Mouse (Mus musculus): ENCODE measurements around the gene Tmem120b. TPM values are rescaled to one million over a fixed set of nuclear protein-coding genes. Genes with fewer than 3 reads are reported as not detected.

Gene Tmem120b
- polyA plus RNA-seq, 1 experiment from 2014 or later, result 26.1 TPM

DNA sequence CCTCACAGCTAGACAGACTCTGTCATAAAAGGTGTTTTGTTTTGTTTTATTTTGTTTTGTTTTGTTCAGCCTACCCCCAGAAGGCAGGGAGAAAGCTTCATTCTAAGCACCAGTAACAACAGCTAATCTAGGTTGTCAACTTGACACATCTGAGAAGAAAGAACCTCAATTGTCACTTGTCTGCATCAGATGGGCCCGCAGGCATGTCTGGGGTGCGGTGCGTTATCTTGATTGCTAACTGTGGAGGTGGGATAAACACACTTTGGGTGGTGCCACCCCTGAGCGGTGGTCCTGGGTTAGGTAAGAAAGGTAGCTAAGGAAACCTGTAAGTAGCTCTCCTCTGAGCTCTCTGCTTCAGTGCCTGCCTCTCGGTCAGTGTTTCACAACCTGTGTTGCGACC, 58.8 kb downstream of the Tmem120b start:
- no peak overlapping the region for H3K9ac ChIP-seq (ENCODE audit: low read depth, low read length)
- no peak for ATAC-seq (ENCODE audit: low read depth)
- H3K9me3 ChIP-seq (replicated peaks; ENCODE audit: control insufficient read depth, low read length), result no peaks in the 10 kb centered on the region
- peaks cover 35% of the 10 kb centered on the region for H3K4me1 ChIP-seq (ENCODE audit: control insufficient read depth, low read depth, low read length)
- WGBS (ENCODE audit: insufficient replicate concordance), result 51% methylated on average over 6 of the region's 6 CpGs
- H3K27ac ChIP-seq (ENCODE audit: low read length), result no peak overlapping the region
- no peaks in the 10 kb centered on the region for H3K36me3 ChIP-seq (ENCODE audit: control insufficient read depth, insufficient read depth)
- peaks cover 5% of the 10 kb centered on the region; the same call in 1 of the 2 replicates for H3K27me3 ChIP-seq (ENCODE audit: control insufficient read depth, insufficient read depth, low read depth, low read length)
- no peak overlapping the region for H3K4me3 ChIP-seq (ENCODE audit: low read depth, low read length)
- H3K4me2 ChIP-seq (ENCODE audit: low read depth, low read length), result no peak overlapping the region

DNA sequence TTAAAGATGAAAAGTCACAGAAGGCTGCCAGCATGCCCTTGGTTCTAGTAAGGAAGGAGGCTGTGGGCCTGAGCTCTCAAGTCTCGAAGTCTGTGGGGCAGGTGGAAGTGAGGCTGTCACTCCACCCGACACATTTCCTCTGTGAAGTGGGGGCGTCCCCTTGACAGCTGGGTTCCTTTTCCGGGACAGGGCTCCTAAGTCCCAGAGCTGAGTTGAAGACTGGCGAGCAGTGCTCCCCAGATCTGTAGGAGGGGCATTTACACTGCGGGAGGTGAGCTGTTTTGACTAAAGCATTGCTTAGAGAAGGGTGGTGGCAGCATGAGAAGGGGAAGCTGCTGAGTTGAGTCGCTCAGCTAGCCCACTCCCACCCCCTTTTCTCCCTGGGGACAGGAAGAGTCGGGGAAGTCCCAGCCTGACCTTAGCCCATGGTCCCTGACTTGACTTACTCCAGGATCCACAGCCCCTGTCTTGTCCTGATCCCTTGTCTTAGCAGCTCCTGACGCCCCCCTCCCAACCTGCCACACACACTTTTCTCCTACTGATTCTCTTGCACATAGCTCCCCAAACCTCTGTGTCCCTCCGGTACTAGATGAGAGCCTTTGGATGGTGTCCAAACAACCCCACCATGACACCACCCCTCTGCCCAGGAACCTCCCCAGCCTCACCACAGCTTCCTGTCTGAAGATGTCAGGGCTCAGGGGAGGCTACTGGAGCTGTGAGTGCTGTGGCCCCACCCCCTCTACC, 60.4 kb downstream of the Tmem120b start:
- peaks cover 49% of the 10 kb centered on the region for H3K4me1 ChIP-seq (ENCODE audit: control insufficient read depth, low read depth, low read length)
- H3K4me2 ChIP-seq (ENCODE audit: low read depth, low read length), result 0 out of 2 replicates have a peak overlapping the region, but pooled peaks have one; percentile 9
- H3K27me3 ChIP-seq (ENCODE audit: control insufficient read depth, insufficient read depth, low read depth, low read length), result peaks cover 5% of the 10 kb centered on the region; the same call in 1 of the 2 replicates
- 0 out of 2 replicates have a peak overlapping the region, but pooled peaks have one; percentile 7 for H3K9ac ChIP-seq (ENCODE audit: low read depth, low read length)
- WGBS (ENCODE audit: insufficient replicate concordance), result 19% methylated on average over 10 of the region's 10 CpGs
- H3K27ac ChIP-seq (ENCODE audit: low read length), result peak overlapping the region; percentile 66
- no peak for ATAC-seq (ENCODE audit: low read depth)
- peaks cover 1% of the 10 kb centered on the region for H3K36me3 ChIP-seq (ENCODE audit: control insufficient read depth, insufficient read depth)
- H3K4me3 ChIP-seq (ENCODE audit: low read depth, low read length), result no peak overlapping the region
- no peaks in the 10 kb centered on the region for H3K9me3 ChIP-seq (replicated peaks; ENCODE audit: control insufficient read depth, low read length)

DNA sequence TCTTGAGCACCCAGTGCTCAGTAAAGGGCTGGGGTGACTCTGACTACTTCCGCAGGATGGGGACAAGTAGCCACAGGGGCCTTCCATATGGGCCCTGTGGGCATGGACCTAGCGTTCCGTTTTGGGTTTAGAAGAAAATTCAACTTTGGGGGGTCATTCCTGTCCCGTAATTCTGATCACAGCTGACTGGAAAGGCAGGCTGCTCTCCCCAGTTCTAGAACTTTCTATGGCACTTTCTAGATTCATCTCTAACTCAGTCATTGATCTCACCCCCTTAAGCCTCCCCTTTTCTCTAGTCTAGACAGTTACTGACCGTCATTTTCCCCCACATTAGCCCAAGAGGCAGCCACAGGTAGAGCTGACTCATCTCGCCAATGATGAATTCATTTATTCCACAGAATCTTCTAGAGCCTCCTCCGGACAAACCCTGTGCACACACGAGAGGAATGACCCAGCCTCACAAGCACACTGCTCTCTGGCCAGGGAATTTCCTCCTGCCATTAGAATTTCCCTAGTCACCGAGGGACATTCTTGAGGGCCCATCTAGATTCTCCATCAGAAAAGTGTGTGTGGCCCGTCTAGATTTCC, 61.0 kb downstream of the Tmem120b start:
- no peak overlapping the region for H3K4me3 ChIP-seq (ENCODE audit: low read depth, low read length)
- peaks cover 5% of the 10 kb centered on the region; the same call in 1 of the 2 replicates for H3K27me3 ChIP-seq (ENCODE audit: control insufficient read depth, insufficient read depth, low read depth, low read length)
- H3K4me2 ChIP-seq (ENCODE audit: low read depth, low read length), result 0 out of 2 replicates have a peak overlapping the region, but pooled peaks have one; percentile 9
- no peak overlapping the region for H3K9ac ChIP-seq (ENCODE audit: low read depth, low read length)
- WGBS (ENCODE audit: insufficient replicate concordance), result 36% methylated on average over 10 of the region's 10 CpGs
- peaks cover 55% of the 10 kb centered on the region for H3K4me1 ChIP-seq (ENCODE audit: control insufficient read depth, low read depth, low read length)
- no peak for ATAC-seq (ENCODE audit: low read depth)
- H3K9me3 ChIP-seq (replicated peaks; ENCODE audit: control insufficient read depth, low read length), result no peaks in the 10 kb centered on the region
- peak overlapping the region; percentile 66 for H3K27ac ChIP-seq (ENCODE audit: low read length)
- peaks cover 7% of the 10 kb centered on the region for H3K36me3 ChIP-seq (ENCODE audit: control insufficient read depth, insufficient read depth)

DNA sequence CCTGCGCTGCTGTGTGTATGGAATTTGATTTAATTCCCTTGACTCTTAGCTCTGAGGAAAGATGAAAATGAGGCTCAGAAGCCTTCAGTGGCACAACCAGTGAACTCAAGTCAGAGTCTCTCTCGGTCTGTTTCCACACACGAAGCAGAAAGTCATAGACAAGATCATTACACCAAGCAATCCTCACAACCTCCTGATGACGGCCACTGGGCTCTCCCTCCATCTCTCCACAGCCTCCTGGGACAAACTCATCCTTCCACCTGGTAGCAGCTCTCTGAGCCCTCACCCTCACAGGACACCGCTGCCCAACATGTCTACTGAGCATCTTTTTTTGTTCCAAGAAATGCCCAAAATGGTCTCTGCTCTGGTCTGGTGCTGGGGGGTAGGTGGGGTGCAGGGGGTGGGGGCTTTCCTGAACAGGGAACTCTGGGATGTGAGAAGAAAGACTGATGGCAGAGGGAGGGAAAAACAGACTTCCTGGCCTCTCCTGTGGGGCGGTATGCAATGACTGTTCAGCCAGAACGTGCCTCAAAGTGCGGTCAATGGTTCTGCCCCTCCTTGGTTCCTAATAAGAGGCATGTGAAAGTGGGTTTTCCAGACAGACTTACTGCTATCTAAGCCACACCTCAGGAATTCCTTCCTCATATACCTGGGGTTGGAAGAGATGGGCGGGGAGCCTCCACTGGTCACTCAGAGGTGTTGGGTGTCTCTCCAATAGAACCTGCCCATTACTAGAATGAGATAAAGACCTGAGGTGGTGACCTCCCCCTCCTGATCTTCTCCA, 62.0 kb downstream of the Tmem120b start:
- H3K4me2 ChIP-seq (ENCODE audit: low read depth, low read length), result no peak overlapping the region
- 80% methylated on average over 9 of the region's 9 CpGs for WGBS (ENCODE audit: insufficient replicate concordance)
- peaks cover 12% of the 10 kb centered on the region for H3K36me3 ChIP-seq (ENCODE audit: control insufficient read depth, insufficient read depth)
- no peak overlapping the region for H3K27ac ChIP-seq (ENCODE audit: low read length)
- no peaks in the 10 kb centered on the region for H3K9me3 ChIP-seq (replicated peaks; ENCODE audit: control insufficient read depth, low read length)
- H3K27me3 ChIP-seq (ENCODE audit: control insufficient read depth, insufficient read depth, low read depth, low read length), result peaks cover 5% of the 10 kb centered on the region; the same call in 1 of the 2 replicates
- H3K9ac ChIP-seq (ENCODE audit: low read depth, low read length), result no peak overlapping the region
- ATAC-seq (ENCODE audit: low read depth), result no peak
- peaks cover 60% of the 10 kb centered on the region for H3K4me1 ChIP-seq (ENCODE audit: control insufficient read depth, low read depth, low read length)
- no peak overlapping the region for H3K4me3 ChIP-seq (ENCODE audit: low read depth, low read length)

DNA sequence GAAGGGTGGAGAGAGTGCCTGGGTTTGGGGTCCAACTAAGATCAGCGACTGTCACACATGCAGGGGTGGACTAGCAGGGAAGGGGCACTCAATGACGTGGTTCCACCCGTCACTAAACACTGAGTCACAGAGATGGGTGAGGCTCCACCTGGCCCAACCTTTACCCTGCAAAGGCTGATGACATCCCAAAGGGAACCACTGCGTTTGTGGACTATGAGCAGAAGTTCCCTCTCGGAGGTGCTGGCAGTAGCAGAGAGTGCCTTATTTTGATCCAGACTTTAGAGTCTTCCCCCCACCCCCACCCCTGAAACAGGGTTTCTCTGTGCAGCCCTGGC, 62.6 kb downstream of the Tmem120b start:
- Histone ChIP-seq H3K4me3 (ENCODE audit: low read depth, low read length) (no peak overlapping the region), H3K4me1 (ENCODE audit: control insufficient read depth, low read depth, low read length) (peaks cover 60% of the 10 kb centered on the region), H3K9me3 (replicated peaks; ENCODE audit: control insufficient read depth, low read length) (no peaks in the 10 kb centered on the region), H3K36me3 (ENCODE audit: control insufficient read depth, insufficient read depth) (peaks cover 12% of the 10 kb centered on the region), H3K4me2 (ENCODE audit: low read depth, low read length) (no peak overlapping the region), H3K9ac (ENCODE audit: low read depth, low read length) (no peak overlapping the region), H3K27me3 (ENCODE audit: control insufficient read depth, insufficient read depth, low read depth, low read length) (peaks cover 5% of the 10 kb centered on the region; the same call in 1 of the 2 replicates), H3K27ac (ENCODE audit: low read length) (no peak overlapping the region)
- 62% methylated on average over 5 of the region's 5 CpGs for WGBS (ENCODE audit: insufficient replicate concordance)
- ATAC-seq (ENCODE audit: low read depth), result no peak

DNA sequence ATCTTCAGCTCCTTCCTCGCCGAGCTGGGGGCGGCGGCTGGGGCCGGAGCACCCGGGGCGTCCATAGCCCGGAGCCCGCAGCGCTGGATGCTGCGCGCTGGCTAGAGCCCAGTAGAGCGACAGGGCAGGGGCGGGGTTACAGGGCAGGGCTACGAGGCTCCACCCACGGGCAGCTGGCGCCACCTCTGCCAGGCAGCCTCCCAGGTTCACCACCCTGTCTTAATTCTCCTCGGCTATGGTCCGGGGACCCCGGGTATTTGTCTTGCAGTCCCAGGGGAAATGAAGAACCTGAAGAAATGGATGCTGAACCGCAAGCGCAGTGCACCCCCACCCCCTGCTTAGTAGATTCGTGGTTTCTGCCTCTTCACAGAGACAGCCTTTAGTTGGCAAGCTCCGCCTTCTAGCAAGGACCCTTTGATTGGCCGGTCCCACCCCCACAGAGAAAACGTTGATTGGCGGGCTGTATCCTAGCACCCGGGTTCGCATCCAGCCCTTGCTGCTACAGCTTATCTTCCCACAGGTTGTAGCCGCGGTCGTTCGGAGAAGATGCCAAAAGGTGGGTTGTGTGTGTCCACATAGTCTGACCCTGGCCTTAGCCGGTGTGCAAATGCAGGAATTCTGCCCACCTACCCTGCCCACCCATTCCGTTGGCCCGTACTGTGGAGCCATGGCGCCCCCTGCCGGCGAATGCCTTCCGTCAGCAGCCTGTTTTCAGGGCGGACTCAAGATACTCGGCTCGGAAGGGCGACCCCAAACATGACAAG, 64.3 kb downstream of the Tmem120b start, which contains the start of gene Rhof:
Gene Rhof (minus strand): TSS at position 385 of the 764 bp plus-strand sequence.
- ATAC-seq (ENCODE audit: low read depth), result peak; percentile 76
- under 1% methylated on average over 44 of the region's 44 CpGs for WGBS (ENCODE audit: insufficient replicate concordance)

DNA sequence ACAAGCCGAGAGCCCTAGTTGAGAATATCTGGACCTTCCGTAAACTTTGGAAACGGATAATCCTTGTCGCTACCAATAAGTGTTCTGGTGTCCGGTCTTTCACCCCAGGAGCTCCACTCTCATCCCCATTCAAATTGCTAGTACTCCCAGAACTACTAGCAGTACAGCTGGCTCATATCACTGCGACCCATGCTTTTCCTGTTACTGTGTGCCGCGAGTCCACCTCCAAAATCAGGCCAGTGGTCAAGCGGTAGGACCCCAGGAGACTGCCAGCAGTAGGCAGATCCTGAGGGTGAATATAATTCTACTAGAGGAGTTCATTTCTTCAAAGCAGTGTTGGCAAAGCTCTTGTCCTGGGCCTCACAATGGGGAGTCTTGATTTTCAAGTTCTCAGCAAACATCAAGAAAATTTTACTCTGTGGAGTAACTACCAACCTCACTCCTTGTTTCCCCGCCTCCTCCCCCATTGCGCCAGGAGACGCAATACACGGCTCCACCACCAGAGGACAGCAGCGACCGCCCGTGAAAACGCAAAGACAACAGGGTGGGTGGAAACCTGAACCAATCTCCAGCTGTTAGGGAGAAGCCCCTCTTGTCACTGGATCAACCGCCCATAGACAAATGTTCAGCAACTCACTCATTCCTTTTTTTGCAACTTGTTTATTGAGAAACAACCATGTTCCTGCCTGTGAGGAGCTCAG, 65.0 kb downstream of the Tmem120b start:
- WGBS (ENCODE audit: insufficient replicate concordance), result 19% methylated on average over 18 of the region's 18 CpGs
- Histone ChIP-seq H3K9me3 (replicated peaks; ENCODE audit: control insufficient read depth, low read length) (no peaks in the 10 kb centered on the region), H3K36me3 (ENCODE audit: control insufficient read depth, insufficient read depth) (peaks cover 12% of the 10 kb centered on the region), H3K27me3 (ENCODE audit: control insufficient read depth, insufficient read depth, low read depth, low read length) (peaks cover 5% of the 10 kb centered on the region; the same call in 1 of the 2 replicates), H3K4me3 (ENCODE audit: low read depth, low read length) (peak overlapping the region; percentile 63), H3K4me2 (ENCODE audit: low read depth, low read length) (peak overlapping the region; percentile 75), H3K27ac (ENCODE audit: low read length) (peak overlapping the region; percentile 82), H3K9ac (ENCODE audit: low read depth, low read length) (peak overlapping the region; percentile 62; the same call in 1 of the 2 replicates), H3K4me1 (ENCODE audit: control insufficient read depth, low read depth, low read length) (peaks cover 72% of the 10 kb centered on the region)
- no peak for ATAC-seq (ENCODE audit: low read depth)

More for the DNA sequence above, 64.3 kb downstream of the Tmem120b start, which contains the start of gene Rhof:
- Histone ChIP-seq H3K27ac (ENCODE audit: low read length) (peak within 1 kb of the TSS; percentile 82), H3K4me1 (ENCODE audit: control insufficient read depth, low read depth, low read length) (peaks cover 65% of the 10 kb centered on the region), H3K36me3 (ENCODE audit: control insufficient read depth, insufficient read depth) (peaks cover 12% of the 10 kb centered on the region), H3K4me2 (ENCODE audit: low read depth, low read length) (peak within 1 kb of the TSS; percentile 75), H3K9me3 (replicated peaks; ENCODE audit: control insufficient read depth, low read length) (no peaks in the 10 kb centered on the region), H3K27me3 (ENCODE audit: control insufficient read depth, insufficient read depth, low read depth, low read length) (peaks cover 5% of the 10 kb centered on the region; the same call in 1 of the 2 replicates), H3K9ac (ENCODE audit: low read depth, low read length) (peak within 1 kb of the TSS; percentile 62), H3K4me3 (ENCODE audit: low read depth, low read length) (peak within 1 kb of the TSS; percentile 63)

DNA sequence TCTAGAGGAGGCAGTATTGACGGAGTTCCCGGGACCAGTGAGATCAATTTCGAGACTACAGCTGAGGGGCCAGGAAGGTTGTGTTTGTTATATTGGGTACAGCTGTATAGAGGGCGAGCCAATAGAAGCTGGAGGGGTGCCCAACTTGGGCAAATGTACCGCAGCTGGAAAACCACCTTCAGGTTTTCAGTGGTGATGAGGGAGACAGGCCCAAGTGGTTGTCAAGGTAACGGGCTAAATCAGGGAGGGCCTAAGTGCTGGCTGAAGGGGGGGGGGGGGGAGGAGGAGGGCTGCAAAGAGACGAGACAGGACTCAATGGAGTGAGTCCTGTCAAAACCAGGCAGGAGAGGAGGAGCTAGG, 65.5 kb downstream of the Tmem120b start:
- WGBS (ENCODE audit: insufficient replicate concordance), result 52% methylated on average over 7 of the region's 7 CpGs
- Histone ChIP-seq H3K27ac (ENCODE audit: low read length) (peak overlapping the region; percentile 36), H3K4me2 (ENCODE audit: low read depth, low read length) (no peak overlapping the region), H3K9ac (ENCODE audit: low read depth, low read length) (no peak overlapping the region), H3K27me3 (ENCODE audit: control insufficient read depth, insufficient read depth, low read depth, low read length) (peaks cover 5% of the 10 kb centered on the region; the same call in 1 of the 2 replicates), H3K9me3 (replicated peaks; ENCODE audit: control insufficient read depth, low read length) (no peaks in the 10 kb centered on the region), H3K4me1 (ENCODE audit: control insufficient read depth, low read depth, low read length) (peaks cover 76% of the 10 kb centered on the region), H3K4me3 (ENCODE audit: low read depth, low read length) (no peak overlapping the region), H3K36me3 (ENCODE audit: control insufficient read depth, insufficient read depth) (peaks cover 12% of the 10 kb centered on the region)
- no peak for ATAC-seq (ENCODE audit: low read depth)
